Mouse (Mus musculus) forebrain, embryonic 11.5 days (tissue): ENCODE measurements around the gene Pnpo. TPM values are rescaled to one million over a fixed set of nuclear protein-coding genes. Genes with fewer than 3 reads are reported as not detected.

Source experiments
- ATAC-seq: fragments of 200-750 bp; cut with Nextera tagmentation; replicated peaks from 2 replicates; pipeline ENCODE4 v1.8.0; 2017; ENCODE audit warnings: moderate TSS enrichment; ENCODE audit not compliant: low FRiP score
- DNase-seq: peaks from one replicate; pipeline ENCODE4 v3.0.0-alpha.2; 2017; ENCODE audit warnings: low spot score
- H3K27ac ChIP-seq: fragments of 300-500 bp; sonication (generic); 2 replicates; pipeline ENCODE4 v1.5.1; 2014; ENCODE audit warnings: low read depth, low read length
- H3K27me3 ChIP-seq: fragments of 300-500 bp; sonication (generic); 2 replicates; pipeline ENCODE4 v1.6.1; 2014; ENCODE audit warnings: mild to moderate bottlenecking, low read length, mixed read lengths; ENCODE audit not compliant: control insufficient read depth, insufficient read depth
- H3K36me3 ChIP-seq: fragments of 300-500 bp; sonication (generic); 2 replicates; pipeline ENCODE4 v1.6.1; 2014; ENCODE audit warnings: mild to moderate bottlenecking, low read length, moderate library complexity, mixed read lengths; ENCODE audit not compliant: control insufficient read depth, insufficient read depth
- H3K4me1 ChIP-seq: fragments of 300-500 bp; sonication (generic); replicated peaks from 2 replicates; pipeline ENCODE4 v1.6.1; 2014; ENCODE audit warnings: low read length, mixed read lengths; ENCODE audit not compliant: control insufficient read depth, insufficient read depth
- H3K4me2 ChIP-seq: fragments of 300-500 bp; sonication (generic); 2 replicates; pipeline ENCODE4 v1.6.1; 2014; ENCODE audit warnings: low read depth, mild to moderate bottlenecking, low read length, moderate library complexity, mixed read lengths; ENCODE audit not compliant: severe bottlenecking
- H3K4me3 ChIP-seq: fragments of 300-500 bp; sonication (generic); 2 replicates; pipeline ENCODE4 v1.5.1; 2014; ENCODE audit warnings: low read depth, low read length
- H3K9ac ChIP-seq: fragments of 300-500 bp; sonication (generic); 2 replicates; pipeline ENCODE4 v1.6.1; 2014; ENCODE audit warnings: low read length
- H3K9me3 ChIP-seq: fragments of 300-500 bp; sonication (generic); 2 replicates; pipeline ENCODE4 v1.6.1; 2016; ENCODE audit warnings: low read length, mixed read lengths; ENCODE audit not compliant: control insufficient read depth
- WGBS: fragments of 180-500 bp; shearing (Covaris S2); extraction: QIAGEN DNeasy Blood & Tissue Kit; methylation state at CpG from one replicate; pipeline ENCODE4 v1.1.7; 2014; 5-methylcytosine and 5-hydroxymethylcytosine counted together
- polyA plus RNA-seq: library from polyadenylated mRNA; unstranded; fragments of >200 nt; fragmentation: Nextera tagmentation; extraction: Ambion mirVana; gene quantifications from 2 replicates; pipeline ENCODE4 v1.2.1, GENCODE M21; 2014

Gene Pnpo
- polyA plus RNA-seq, 1 experiment from 2014 or later = 28.8 TPM

- peak; percentile 76 for ATAC-seq
- Histone ChIP-seq H3K4me3 (no peak overlapping the region), H3K36me3 (no peaks in the 10 kb centered on the region), H3K9ac (peak overlapping the region; percentile 57), H3K4me2 (peak overlapping the region; percentile 21; the same call in 1 of the 2 replicates), H3K27me3 (no peaks in the 10 kb centered on the region), H3K27ac (peak overlapping the region; percentile 98), H3K9me3 (no peaks in the 10 kb centered on the region), H3K4me1 (peaks cover 65% of the 10 kb centered on the region)
- WGBS = 24% methylated on average over 13 of the region's 13 CpGs
- peak; percentile 90 for DNase-seq
Measured at GRCm38 (mm10) chr11:96899449-96900306, 44.1 kb downstream of the Pnpo start.

GRCm38 (mm10) chr11:96895886-96896285, 47.9 kb downstream of the Pnpo start:
- ATAC-seq (no peak), DNase-seq (no peak)
- Histone ChIP-seq H3K4me1 (peaks cover 53% of the 10 kb centered on the region), H3K36me3 (no peaks in the 10 kb centered on the region), H3K9ac (no peak overlapping the region), H3K4me3 (no peak overlapping the region), H3K4me2 (no peak overlapping the region), H3K9me3 (no peaks in the 10 kb centered on the region), H3K27ac (no peak overlapping the region), H3K27me3 (no peaks in the 10 kb centered on the region)
- WGBS = 93% methylated on average over 4 of the region's 4 CpGs

- DNase-seq (no peak), ATAC-seq (peak; percentile 62)
- Histone ChIP-seq H3K9me3 (no peaks in the 10 kb centered on the region), H3K4me1 (peaks cover 33% of the 10 kb centered on the region), H3K9ac (peak overlapping the region; percentile 43), H3K36me3 (no peaks in the 10 kb centered on the region), H3K27ac (peak overlapping the region; percentile 78), H3K4me2 (no peak overlapping the region), H3K4me3 (no peak overlapping the region), H3K27me3 (no peaks in the 10 kb centered on the region)
- 60% methylated on average over 11 of the region's 11 CpGs for WGBS
Measured at GRCm38 (mm10) chr11:96893203-96893842, 50.5 kb downstream of the Pnpo start.

- 64% methylated on average over 14 of the region's 14 CpGs for WGBS
- Histone ChIP-seq H3K9me3 (no peaks in the 10 kb centered on the region), H3K4me3 (no peak overlapping the region), H3K36me3 (no peaks in the 10 kb centered on the region), H3K27ac (no peak overlapping the region), H3K4me1 (peaks cover 26% of the 10 kb centered on the region), H3K9ac (no peak overlapping the region), H3K4me2 (no peak overlapping the region), H3K27me3 (no peaks in the 10 kb centered on the region)
- ATAC-seq (no peak), DNase-seq (no peak)
Measured at GRCm38 (mm10) chr11:96891784-96892527, 51.8 kb downstream of the Pnpo start.

Other genes starting within 250 kb of the Pnpo start
- gene Snx11, start 166.4 kb downstream of the Pnpo start, polyA plus RNA-seq = 17.5 and 26.9 TPM in 2 replicates
- 140 and 150 TPM in 2 replicates for gene Cbx1, start 154.9 kb downstream of the Pnpo start, polyA plus RNA-seq
- 38.6 and 42.9 TPM in 2 replicates for gene Nfe2l1, start 114.0 kb downstream of the Pnpo start, polyA plus RNA-seq
- gene Copz2, start 94.1 kb downstream of the Pnpo start, polyA plus RNA-seq = 33.2 and 33.8 TPM in 2 replicates
- gene Cdk5rap3, start 27.5 kb downstream of the Pnpo start, polyA plus RNA-seq = 83.4 and 94.0 TPM in 2 replicates
- 0.25 and 0.29 TPM in 2 replicates for gene Prr15l, start 15.9 kb downstream of the Pnpo start, polyA plus RNA-seq
- gene Sp2, start 39.0 kb upstream of the Pnpo start, polyA plus RNA-seq = 30.9 and 31.0 TPM in 2 replicates
- gene Sp6, start 69.4 kb upstream of the Pnpo start, polyA plus RNA-seq = 0.17 TPM in 1 of 2 replicates, not detected in the other
- gene Scrn2, start 86.0 kb upstream of the Pnpo start, polyA plus RNA-seq = 31.2 and 31.6 TPM in 2 replicates
- 3.8 and 4.2 TPM in 2 replicates for gene Lrrc46, start 97.4 kb upstream of the Pnpo start, polyA plus RNA-seq
- gene Mrpl10, start 97.6 kb upstream of the Pnpo start, polyA plus RNA-seq = 76.4 and 76.6 TPM in 2 replicates
- gene Osbpl7, start 106.6 kb upstream of the Pnpo start, polyA plus RNA-seq = 6.7 and 7.7 TPM in 2 replicates
- gene Tbx21, start 171.3 kb upstream of the Pnpo start, polyA plus RNA-seq = 0.17 and 0.21 TPM in 2 replicates
- 5.4 and 6.7 TPM in 2 replicates for gene Tbkbp1, start 207.5 kb upstream of the Pnpo start, polyA plus RNA-seq
- 114 TPM in 2 replicates for gene Kpnb1, start 243.9 kb upstream of the Pnpo start, polyA plus RNA-seq